Mouse (Mus musculus) heart, postnatal 0 days (tissue): ENCODE results near the gene Sh3bp5l.

ENCODE experiments used
- CTCF ChIP-seq: IDR thresholded peaks from 2 replicates; pipeline ENCODE4 v1.5.1; 2016; ENCODE audit warnings: antibody characterized with exemption, control low read depth, low read depth
- EP300 ChIP-seq: IDR thresholded peaks from 2 replicates; pipeline ENCODE4 v1.6.1; 2016; ENCODE audit warnings: antibody characterized with exemption, low read depth

- TF ChIP-seq CTCF = no peak
- TF ChIP-seq EP300 = no peak
Measured at GRCm38 (mm10) chr11:58289992-58290682, 40.4 kb upstream of the Sh3bp5l start.
